Mouse (Mus musculus) heart, postnatal 0 days (tissue): ENCODE results near the gene Gm20479.
A peak's percentile ranks its signal among the peaks of the same experiment; 100 is the strongest.

ENCODE experiments used
- CTCF ChIP-seq: IDR thresholded peaks from 2 replicates; pipeline ENCODE4 v1.5.1; 2016; ENCODE audit warnings: antibody characterized with exemption, control low read depth, low read depth
- EP300 ChIP-seq: IDR thresholded peaks from 2 replicates; pipeline ENCODE4 v1.6.1; 2016; ENCODE audit warnings: antibody characterized with exemption, low read depth

DNA sequence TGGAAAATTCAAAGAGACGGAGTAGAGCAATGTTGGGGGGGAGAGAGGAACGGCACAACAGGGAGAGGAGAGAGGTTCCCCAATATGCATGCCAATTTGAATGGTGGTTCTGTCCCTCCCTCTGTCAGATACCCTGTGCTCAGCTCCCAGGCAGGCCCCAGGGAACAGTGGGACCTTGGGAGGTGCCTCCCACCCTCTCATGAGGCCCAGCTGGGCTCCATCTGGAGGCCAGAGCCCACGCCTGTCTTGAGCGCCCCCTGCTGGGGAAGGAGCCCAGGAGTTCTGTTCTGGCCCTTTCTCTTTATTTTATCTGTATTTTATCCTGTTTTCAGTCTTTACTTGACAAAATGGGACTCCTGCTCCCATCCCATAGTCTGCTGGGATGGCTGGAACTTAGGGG, 27.5 kb upstream of the Gm20479 start:
- peak; percentile 62 for TF ChIP-seq CTCF
- TF ChIP-seq EP300 = no peak
